Mouse (Mus musculus) adrenal gland, postnatal 4 days (tissue): ENCODE measurements at regions not wholly inside any gene's neighbourhood (a gene's known extent, or its start where the extent isn't known, plus 50 kb on each side); places are given as distances from the start of the nearest gene placed in this dataset.

Experiments
- DNase-seq, 2 experiments: peaks; one replicate each; pipeline ENCODE4 v3.0.0; 2021 to 2022; ENCODE audit warnings: low spot score in 2 of 2, mixed read lengths in 2 of 2

- no peak for DNase-seq
These were observed 313.0 kb downstream of the Bmper start for GRCm38 (mm10) chr9:23535872-23536271.

GRCm38 (mm10) chr9:23538051-23538450, 315.2 kb downstream of the Bmper start:
- no peak for DNase-seq

- no peak for DNase-seq
These were observed 328.8 kb downstream of the Bmper start for GRCm38 (mm10) chr9:23551692-23552091.

GRCm38 (mm10) chr9:23553766-23554165, 330.9 kb downstream of the Bmper start:
- DNase-seq, result no peak

- no peak for DNase-seq
These were observed 334.7 kb downstream of the Bmper start for GRCm38 (mm10) chr9:23557601-23558000.

- no peak for DNase-seq
These were observed 339.0 kb downstream of the Bmper start for GRCm38 (mm10) chr9:23561924-23562323.

GRCm38 (mm10) chr9:23567081-23567480, 344.2 kb downstream of the Bmper start:
- DNase-seq, result no peak

- DNase-seq, result no peak
These were observed 347.3 kb downstream of the Bmper start for GRCm38 (mm10) chr9:23570150-23570549.

- no peak for DNase-seq
These were observed 353.4 kb downstream of the Bmper start for GRCm38 (mm10) chr9:23576314-23576713.

- no peak for DNase-seq
These were observed 357.3 kb downstream of the Bmper start for GRCm38 (mm10) chr9:23580155-23580554.

- peak; percentile 20 to 30 for DNase-seq
These were observed 358.2 kb downstream of the Bmper start for GRCm38 (mm10) chr9:23581039-23581606.

GRCm38 (mm10) chr9:23584561-23584960, 361.7 kb downstream of the Bmper start:
- DNase-seq, result no peak

GRCm38 (mm10) chr9:23589024-23589423, 366.1 kb downstream of the Bmper start:
- no peak for DNase-seq

- DNase-seq, result no peak
These were observed 369.0 kb downstream of the Bmper start for GRCm38 (mm10) chr9:23591906-23592305.

GRCm38 (mm10) chr9:23600623-23601022, 377.7 kb downstream of the Bmper start:
- no peak for DNase-seq
